Comparison of ENCODE assay signal across 12 mouse cellular contexts in the genomic region with DNA sequence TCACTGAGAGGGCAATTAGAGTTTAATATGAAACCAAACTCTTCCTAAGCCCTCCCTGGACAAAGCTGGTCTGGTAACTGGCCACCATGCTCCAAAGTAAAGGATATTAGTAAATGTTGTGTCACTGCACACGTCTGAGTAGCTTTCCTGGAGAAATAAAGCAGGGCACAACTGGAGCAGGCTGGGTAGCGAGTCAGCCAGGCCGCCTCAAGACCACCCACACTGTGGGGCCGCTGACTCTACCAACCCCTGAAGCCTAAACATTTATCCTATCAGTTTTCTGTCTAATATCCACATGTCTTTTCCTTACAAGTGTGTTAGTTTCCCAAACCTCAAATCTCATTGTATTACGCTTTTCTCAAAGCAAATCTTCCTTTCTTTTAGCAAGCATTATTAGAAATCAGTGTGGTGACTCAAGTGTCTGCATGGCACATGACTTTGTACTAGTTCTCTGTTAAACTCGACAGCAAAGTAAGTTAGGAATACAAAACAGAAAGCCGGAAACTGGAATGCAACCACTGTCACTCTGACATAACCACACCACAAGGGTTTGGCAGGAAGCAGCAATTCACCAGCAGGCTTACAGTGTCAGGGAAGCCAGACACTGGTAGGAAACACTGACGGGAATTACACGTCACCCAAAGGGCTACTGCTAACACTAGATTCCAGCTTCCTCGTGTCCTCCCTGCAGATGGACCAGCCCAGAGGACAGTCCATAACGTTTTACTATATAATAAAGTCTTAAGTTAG. TPM values are rescaled to one million over a fixed set of nuclear protein-coding genes. Genes with fewer than 3 reads are reported as not detected.
DNase-seq lines count a peak whose midpoint lies in the region; ATAC-seq and TF ChIP-seq lines count a peak whose summit lies in the region.
"Had no signal": no experiment of that assay in that cellular context is flagged by ENCODE, and none has a peak within 500 bp of the region (broad histone marks: within the 10 kb centered on the region; RNA-seq: fewer than 3 reads in every experiment).

No protein-coding gene starts in this region.

- ATAC-seq in heart, embryonic 12.5 days (ENCODE audit: insufficient number of reproducible peaks, low FRiP score), result no peak
- ATAC-seq in embryonic facial prominence, embryonic 14.5 days (ENCODE audit: low read depth), result no peak
- ATAC-seq: forebrain, embryonic 16.5 days had no signal

- H3K4me2 ChIP-seq in heart, embryonic 12.5 days, result no peak overlapping the region
- H3K4me2 ChIP-seq in embryonic facial prominence, embryonic 14.5 days (ENCODE audit: low read depth, low read length), result no peak overlapping the region
- peak overlapping the region; percentile 67 for H3K4me2 ChIP-seq in myocyte (ENCODE audit: low read depth)

- no peaks in the 10 kb centered on the region for H3K79me2 ChIP-seq in myocyte (ENCODE audit: control insufficient read depth, insufficient read depth)

- H3K36me3 ChIP-seq in heart, embryonic 12.5 days, result peaks cover 38% of the 10 kb centered on the region
- peaks cover 34% of the 10 kb centered on the region for H3K36me3 ChIP-seq in embryonic facial prominence, embryonic 14.5 days (ENCODE audit: control insufficient read depth, insufficient read depth, low read length)
- peaks cover 8% of the 10 kb centered on the region for H3K36me3 ChIP-seq in myocyte (ENCODE audit: control insufficient read depth, insufficient read depth)

- DNase-seq in heart, adult 18-20 months, result peak; percentile 44 to 45
- DNase-seq in embryonic facial prominence, embryonic 14.5 days (ENCODE audit: low spot score), result peak; percentile 63
- DNase-seq in kidney, postnatal 10 days, result peak; percentile 51
- no peak for DNase-seq in left cerebral cortex, postnatal 25 days (ENCODE audit: low spot score in 2 of 2)
- DNase-seq in urinary bladder, postnatal 25 days (ENCODE audit: low spot score), result no peak
- no peak for DNase-seq in ovary, postnatal 10 days (ENCODE audit: low spot score)
- DNase-seq: cerebellum, postnatal 25 days had no signal

- no peak overlapping the region for H3K4me3 ChIP-seq in heart, embryonic 12.5 days
- no peak overlapping the region for H3K4me3 ChIP-seq in embryonic facial prominence, embryonic 14.5 days (ENCODE audit: low read depth, low read length)
- no peak overlapping the region for H3K4me3 ChIP-seq in myocyte
- H3K4me3 ChIP-seq: hindbrain, embryonic 10.5 days; midbrain, embryonic 10.5 days had no signal

- intact Hi-C loops in left cerebral cortex, postnatal 25 days (cut with DNase I), result no loop called here

- H3K9me3 ChIP-seq in heart, embryonic 12.5 days (replicated peaks), result no peaks in the 10 kb centered on the region
- H3K9me3 ChIP-seq in embryonic facial prominence, embryonic 14.5 days (ENCODE audit: control insufficient read depth, low read length), result no peaks in the 10 kb centered on the region
- H3K9me3 ChIP-seq: hindbrain, embryonic 10.5 days; midbrain, embryonic 10.5 days had no signal

- WGBS in heart, embryonic 12.5 days, result 59% methylated on average over 11 of the region's 11 CpGs
- 55% methylated on average over 11 of the region's 11 CpGs for WGBS in embryonic facial prominence, embryonic 14.5 days

- H3K27me3 ChIP-seq in heart, embryonic 12.5 days (replicated peaks), result no peaks in the 10 kb centered on the region
- no peaks in the 10 kb centered on the region for H3K27me3 ChIP-seq in embryonic facial prominence, embryonic 14.5 days (replicated peaks; ENCODE audit: control insufficient read depth, insufficient read depth, low read length)
- no peaks in the 10 kb centered on the region for H3K27me3 ChIP-seq in myocyte (ENCODE audit: control insufficient read depth, insufficient read depth, insufficient read length)

- TF ChIP-seq POLR2A in myocyte (IDR thresholded peaks at IDR 0.05; ENCODE audit: insufficient read length, low read depth), result no peak

- H3ac ChIP-seq in myocyte (ENCODE audit: control insufficient read depth, insufficient read length), result no peak overlapping the region

- no peak overlapping the region for H3K27ac ChIP-seq in heart, embryonic 12.5 days (ENCODE audit: poor library complexity, severe bottlenecking)
- H3K27ac ChIP-seq in embryonic facial prominence, embryonic 14.5 days (replicated peaks; ENCODE audit: low read depth, low read length), result peak overlapping the region; percentile 44
- H3K27ac ChIP-seq: hindbrain, embryonic 10.5 days; midbrain, embryonic 10.5 days had no signal

- H3K4me1 ChIP-seq in heart, embryonic 12.5 days (replicated peaks), result 0 out of 2 replicates have a peak, but pooled peaks cover 3% of the 10 kb centered on the region
- peaks cover 6% of the 10 kb centered on the region; the same call in 1 of the 2 replicates for H3K4me1 ChIP-seq in embryonic facial prominence, embryonic 14.5 days (ENCODE audit: control insufficient read depth, insufficient read depth, low read length)
- H3K4me1 ChIP-seq: hindbrain, embryonic 10.5 days; midbrain, embryonic 10.5 days had no signal

- no peak overlapping the region for H3K9ac ChIP-seq in heart, embryonic 12.5 days
- no peak overlapping the region for H3K9ac ChIP-seq in embryonic facial prominence, embryonic 14.5 days (ENCODE audit: low read depth, low read length)

TF ChIP-seq in myocyte, 11 proteins besides CTCF, POLR2A, EP300 and RAD21:
- TF ChIP-seq MAX (IDR thresholded peaks at IDR 0.05; ENCODE audit: low read depth), result peak; percentile 14
- no peak for TF ChIP-seq POLR2AphosphoS2 (IDR thresholded peaks at IDR 0.05; ENCODE audit: insufficient read length, low read depth)
TF ChIP-seq in myocyte: peak in this region for 1.

RNA-seq across cellular contexts. Expression of a gene that starts 18.3 kb away (rescaled TPM):
- 100 to 1,000 TPM; 269 TPM for total RNA-seq in heart, adult 18-20 months (2021)
- polyA plus RNA-seq in heart, embryonic 12.5 days (2016; fragmentation: Nextera tagmentation; extraction: Ambion mirVana), result 126 and 129 TPM in 2 replicates
- polyA plus RNA-seq in embryonic facial prominence, embryonic 14.5 days (2014; fragmentation: Nextera tagmentation; extraction: Ambion mirVana), result 62.1 and 65.4 TPM in 2 replicates
- 37.0 TPM for polyA plus RNA-seq in myocyte (2012; fragmentation: generic; extraction: Trizol)
- 10 to 100 TPM; 40.0 to 47.9 TPM for total RNA-seq in left cerebral cortex, postnatal 25 days (2021)

Comparison
In these comparisons a context has a peak if more than half of its experiments do, and no peak if none do; other contexts are left out.
1. DNase-seq: peak in heart, adult 18-20 months (2 of 2), embryonic facial prominence, embryonic 14.5 days (single experiment) and kidney, postnatal 10 days (single experiment); none in left cerebral cortex, postnatal 25 days (0 of 2), urinary bladder, postnatal 25 days (single experiment) and ovary, postnatal 10 days (single experiment).